Mouse (Mus musculus): ENCODE measurements at regions not wholly inside any gene's neighbourhood (a gene's known extent, or its start where the extent isn't known, plus 50 kb on each side); places are given as distances from the start of the nearest gene placed in this dataset.

GRCm38 (mm10) chr17:62504691-62505090 is 376.4 kb downstream of the Efna5 start:
- WGBS (ENCODE audit: insufficient replicate concordance): 63% methylated on average over 6 of the region's 6 CpGs

GRCm38 (mm10) chr17:62470739-62471138 is 410.4 kb downstream of the Efna5 start:
- Histone ChIP-seq H3K4me3 (ENCODE audit: low read depth, low read length) (no peak overlapping the region), H3K9me3 (replicated peaks; ENCODE audit: control insufficient read depth, low read length) (no peaks in the 10 kb centered on the region), H3K4me2 (no peak overlapping the region), H3K27me3 (ENCODE audit: control insufficient read depth, insufficient read depth, low read length) (no peaks in the 10 kb centered on the region), H3K36me3 (ENCODE audit: control insufficient read depth, insufficient read depth, low read length) (no peaks in the 10 kb centered on the region), H3K4me1 (ENCODE audit: control insufficient read depth, insufficient read depth, low read length) (no peaks in the 10 kb centered on the region), H3K9ac (ENCODE audit: low read depth, low read length) (no peak overlapping the region), H3K27ac (ENCODE audit: low read depth, low read length) (no peak overlapping the region)
- 78% methylated on average over 5 of the region's 5 CpGs for WGBS (ENCODE audit: insufficient replicate concordance)
- ATAC-seq (replicated peaks; ENCODE audit: insufficient number of reproducible peaks, low FRiP score, low TSS enrichment): no peak

More at GRCm38 (mm10) chr17:62504691-62505090, 376.4 kb downstream of the Efna5 start:
- Histone ChIP-seq H3K9me3 (replicated peaks; ENCODE audit: control insufficient read depth, low read length) (no peaks in the 10 kb centered on the region), H3K9ac (ENCODE audit: low read depth, low read length) (no peak overlapping the region), H3K27ac (ENCODE audit: low read depth, low read length) (no peak overlapping the region), H3K4me2 (no peak overlapping the region), H3K27me3 (ENCODE audit: control insufficient read depth, insufficient read depth, low read length) (no peaks in the 10 kb centered on the region), H3K36me3 (ENCODE audit: control insufficient read depth, insufficient read depth, low read length) (no peaks in the 10 kb centered on the region), H3K4me1 (ENCODE audit: control insufficient read depth, insufficient read depth, low read length) (no peaks in the 10 kb centered on the region), H3K4me3 (ENCODE audit: low read depth, low read length) (no peak overlapping the region)
- no peak for ATAC-seq (replicated peaks; ENCODE audit: insufficient number of reproducible peaks, low FRiP score, low TSS enrichment)

GRCm38 (mm10) chr17:62469367-62469766 is 411.8 kb downstream of the Efna5 start:
- Histone ChIP-seq H3K4me2 (no peak overlapping the region), H3K9ac (ENCODE audit: low read depth, low read length) (no peak overlapping the region), H3K4me1 (ENCODE audit: control insufficient read depth, insufficient read depth, low read length) (no peaks in the 10 kb centered on the region), H3K4me3 (ENCODE audit: low read depth, low read length) (no peak overlapping the region), H3K27ac (ENCODE audit: low read depth, low read length) (no peak overlapping the region), H3K27me3 (ENCODE audit: control insufficient read depth, insufficient read depth, low read length) (no peaks in the 10 kb centered on the region), H3K9me3 (replicated peaks; ENCODE audit: control insufficient read depth, low read length) (no peaks in the 10 kb centered on the region), H3K36me3 (ENCODE audit: control insufficient read depth, insufficient read depth, low read length) (no peaks in the 10 kb centered on the region)
- 73% methylated on average over 1 of the region's 1 CpGs for WGBS (ENCODE audit: insufficient replicate concordance)
- no peak for ATAC-seq (replicated peaks; ENCODE audit: insufficient number of reproducible peaks, low FRiP score, low TSS enrichment)

- 59% methylated on average over 7 of the region's 7 CpGs for WGBS (ENCODE audit: insufficient replicate concordance)
- H3K36me3 ChIP-seq (ENCODE audit: control insufficient read depth, insufficient read depth, low read length): no peaks in the 10 kb centered on the region
Measured at GRCm38 (mm10) chr17:62468859-62469258, 412.3 kb downstream of the Efna5 start.

GRCm38 (mm10) chr17:62467072-62467471 is 414.0 kb downstream of the Efna5 start:
- Histone ChIP-seq H3K9me3 (replicated peaks; ENCODE audit: control insufficient read depth, low read length) (no peaks in the 10 kb centered on the region), H3K4me1 (ENCODE audit: control insufficient read depth, insufficient read depth, low read length) (no peaks in the 10 kb centered on the region), H3K27ac (ENCODE audit: low read depth, low read length) (no peak overlapping the region), H3K4me2 (no peak overlapping the region), H3K9ac (ENCODE audit: low read depth, low read length) (no peak overlapping the region), H3K36me3 (ENCODE audit: control insufficient read depth, insufficient read depth, low read length) (no peaks in the 10 kb centered on the region), H3K27me3 (ENCODE audit: control insufficient read depth, insufficient read depth, low read length) (no peaks in the 10 kb centered on the region), H3K4me3 (ENCODE audit: low read depth, low read length) (no peak overlapping the region)
- ATAC-seq (replicated peaks; ENCODE audit: insufficient number of reproducible peaks, low FRiP score, low TSS enrichment): no peak
- WGBS (ENCODE audit: insufficient replicate concordance): 84% methylated on average over 5 of the region's 5 CpGs

More at GRCm38 (mm10) chr17:62468859-62469258, 412.3 kb downstream of the Efna5 start:
- ATAC-seq (replicated peaks; ENCODE audit: insufficient number of reproducible peaks, low FRiP score, low TSS enrichment): no peak
- no peaks in the 10 kb centered on the region for H3K27me3 ChIP-seq (ENCODE audit: control insufficient read depth, insufficient read depth, low read length)
- H3K4me3 ChIP-seq (ENCODE audit: low read depth, low read length): no peak overlapping the region
- no peaks in the 10 kb centered on the region for H3K9me3 ChIP-seq (replicated peaks; ENCODE audit: control insufficient read depth, low read length)
- no peak overlapping the region for H3K4me2 ChIP-seq
- H3K27ac ChIP-seq (ENCODE audit: low read depth, low read length): no peak overlapping the region
- no peaks in the 10 kb centered on the region for H3K4me1 ChIP-seq (ENCODE audit: control insufficient read depth, insufficient read depth, low read length)
- H3K9ac ChIP-seq (ENCODE audit: low read depth, low read length): no peak overlapping the region

- Histone ChIP-seq H3K27me3 (ENCODE audit: control insufficient read depth, insufficient read depth, low read length) (no peaks in the 10 kb centered on the region), H3K9me3 (replicated peaks; ENCODE audit: control insufficient read depth, low read length) (no peaks in the 10 kb centered on the region), H3K36me3 (ENCODE audit: control insufficient read depth, insufficient read depth, low read length) (no peaks in the 10 kb centered on the region), H3K9ac (ENCODE audit: low read depth, low read length) (no peak overlapping the region), H3K4me2 (no peak overlapping the region), H3K27ac (ENCODE audit: low read depth, low read length) (no peak overlapping the region), H3K4me3 (ENCODE audit: low read depth, low read length) (no peak overlapping the region), H3K4me1 (ENCODE audit: control insufficient read depth, insufficient read depth, low read length) (no peaks in the 10 kb centered on the region)
- 82% methylated on average over 4 of the region's 4 CpGs for WGBS (ENCODE audit: insufficient replicate concordance)
- ATAC-seq (replicated peaks; ENCODE audit: insufficient number of reproducible peaks, low FRiP score, low TSS enrichment): no peak
Measured at GRCm38 (mm10) chr17:62464994-62465393, 416.1 kb downstream of the Efna5 start.

- Histone ChIP-seq H3K27me3 (ENCODE audit: control insufficient read depth, insufficient read depth, low read length) (no peaks in the 10 kb centered on the region), H3K4me2 (no peak overlapping the region), H3K36me3 (ENCODE audit: control insufficient read depth, insufficient read depth, low read length) (no peaks in the 10 kb centered on the region), H3K4me1 (ENCODE audit: control insufficient read depth, insufficient read depth, low read length) (no peaks in the 10 kb centered on the region), H3K9me3 (replicated peaks; ENCODE audit: control insufficient read depth, low read length) (no peaks in the 10 kb centered on the region), H3K27ac (ENCODE audit: low read depth, low read length) (no peak overlapping the region), H3K9ac (ENCODE audit: low read depth, low read length) (no peak overlapping the region), H3K4me3 (ENCODE audit: low read depth, low read length) (no peak overlapping the region)
- whole genome bisulfite sequencing (ENCODE audit: insufficient replicate concordance): 82% methylated on average over 4 of the region's 4 CpGs
- ATAC-seq (replicated peaks; ENCODE audit: insufficient number of reproducible peaks, low FRiP score, low TSS enrichment): no peak
Measured at GRCm38 (mm10) chr17:62464228-62464627, 416.9 kb downstream of the Efna5 start.

GRCm38 (mm10) chr17:62461304-62462245 is 419.5 kb downstream of the Efna5 start:
- Histone ChIP-seq H3K9me3 (replicated peaks; ENCODE audit: control insufficient read depth, low read length) (no peaks in the 10 kb centered on the region), H3K9ac (ENCODE audit: low read depth, low read length) (no peak overlapping the region), H3K27me3 (ENCODE audit: control insufficient read depth, insufficient read depth, low read length) (no peaks in the 10 kb centered on the region), H3K36me3 (ENCODE audit: control insufficient read depth, insufficient read depth, low read length) (no peaks in the 10 kb centered on the region), H3K4me3 (ENCODE audit: low read depth, low read length) (no peak overlapping the region), H3K4me2 (no peak overlapping the region), H3K27ac (ENCODE audit: low read depth, low read length) (no peak overlapping the region), H3K4me1 (ENCODE audit: control insufficient read depth, insufficient read depth, low read length) (no peaks in the 10 kb centered on the region)
- ATAC-seq (replicated peaks; ENCODE audit: insufficient number of reproducible peaks, low FRiP score, low TSS enrichment): no peak
- 68% methylated on average over 17 of the region's 17 CpGs for WGBS (ENCODE audit: insufficient replicate concordance)

GRCm38 (mm10) chr17:62458964-62459363 is 422.2 kb downstream of the Efna5 start:
- Histone ChIP-seq H3K36me3 (ENCODE audit: control insufficient read depth, insufficient read depth, low read length) (no peaks in the 10 kb centered on the region), H3K4me3 (ENCODE audit: low read depth, low read length) (no peak overlapping the region), H3K27me3 (ENCODE audit: control insufficient read depth, insufficient read depth, low read length) (no peaks in the 10 kb centered on the region), H3K4me1 (ENCODE audit: control insufficient read depth, insufficient read depth, low read length) (no peaks in the 10 kb centered on the region), H3K4me2 (no peak overlapping the region), H3K9me3 (replicated peaks; ENCODE audit: control insufficient read depth, low read length) (no peaks in the 10 kb centered on the region), H3K9ac (ENCODE audit: low read depth, low read length) (no peak overlapping the region), H3K27ac (ENCODE audit: low read depth, low read length) (no peak overlapping the region)
- no peak for ATAC-seq (replicated peaks; ENCODE audit: insufficient number of reproducible peaks, low FRiP score, low TSS enrichment)
- WGBS (ENCODE audit: insufficient replicate concordance): 33% methylated on average over 7 of the region's 7 CpGs
